Mouse (Mus musculus): ENCODE data around the gene Ankmy1.

Ankmy1 gene

DNA sequence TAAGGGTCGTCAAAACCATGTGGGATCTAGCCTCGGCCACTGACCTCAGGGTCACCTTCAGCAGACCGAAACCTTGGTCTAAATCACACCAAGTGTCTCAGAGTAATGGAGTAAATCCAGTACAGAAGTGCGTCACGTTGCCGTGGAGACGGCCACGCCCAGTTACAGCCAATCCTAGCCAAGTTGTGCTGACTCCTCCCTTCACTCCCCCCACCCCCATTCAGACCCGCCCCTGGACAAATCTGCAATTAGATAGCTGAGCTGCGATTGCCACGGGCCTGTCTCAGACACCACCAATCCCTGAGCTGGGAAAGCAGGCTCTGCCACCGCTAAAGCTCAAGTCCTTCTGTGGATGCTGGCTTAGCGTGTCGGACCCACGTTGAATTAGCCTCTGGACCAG is at the start of gene Ankmy1:
Ankmy1 (minus strand) TSS at position 121 of the 400 bp plus-strand sequence.
- DNase-seq (ENCODE audit: low spot score in 2 of 2): peak; percentile 44 to 54

DNA sequence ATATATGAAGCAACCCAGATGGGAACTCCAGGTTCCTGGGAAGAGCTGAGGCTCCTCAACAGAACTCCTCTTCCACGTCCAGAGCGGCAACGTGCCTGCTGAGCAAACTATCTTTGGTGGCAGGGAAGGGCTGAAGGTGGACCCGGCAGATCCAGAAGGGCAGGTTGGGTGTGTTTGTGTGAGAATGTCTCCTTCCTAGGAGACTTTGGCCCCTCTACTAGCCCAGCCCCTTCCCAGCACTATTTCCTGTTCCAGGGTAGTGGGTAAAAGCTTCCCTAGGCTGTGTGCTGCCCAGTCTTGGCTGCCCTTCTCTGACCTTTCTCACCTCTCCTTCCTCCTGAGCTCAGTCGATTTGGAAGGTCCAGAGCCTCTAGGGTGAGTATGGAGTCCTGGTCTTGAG is 47.9 kb upstream of the Ankmy1 start, which contains the start of gene Gpr35:
Gpr35 (plus strand) TSS at position 259 of the 400 bp plus-strand sequence.
- no peak for DNase-seq (ENCODE audit: low spot score in 2 of 2)

- no peak for DNase-seq (ENCODE audit: low spot score in 2 of 2)
Observed at GRCm38 (mm10) chr1:92949426-92949825, 46.7 kb upstream of the Ankmy1 start.

DNA sequence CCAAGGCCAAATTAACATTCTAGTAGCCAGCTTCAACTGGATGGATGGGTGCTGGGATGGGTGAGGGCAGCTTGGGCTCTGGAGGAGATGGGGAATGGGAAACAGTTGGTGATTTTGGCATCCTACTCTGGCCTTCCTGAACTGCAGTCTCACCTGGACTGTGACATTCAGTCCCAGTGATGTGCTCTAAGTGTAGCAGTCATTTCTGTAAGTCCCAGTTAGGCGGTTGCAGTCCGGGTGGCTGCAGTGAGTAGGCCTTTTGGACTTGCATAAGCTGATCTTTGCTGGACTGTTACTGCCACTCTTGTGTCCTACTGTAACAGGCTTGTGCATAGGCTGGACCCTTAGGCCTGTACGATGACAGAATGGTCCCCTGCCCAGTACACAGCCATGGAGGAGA is 45.3 kb upstream of the Ankmy1 start:
- DNase-seq (ENCODE audit: low spot score in 2 of 2): no peak

- no peak for DNase-seq (ENCODE audit: low spot score in 2 of 2)
Observed at GRCm38 (mm10) chr1:92943219-92943989, 40.7 kb upstream of the Ankmy1 start.

DNA sequence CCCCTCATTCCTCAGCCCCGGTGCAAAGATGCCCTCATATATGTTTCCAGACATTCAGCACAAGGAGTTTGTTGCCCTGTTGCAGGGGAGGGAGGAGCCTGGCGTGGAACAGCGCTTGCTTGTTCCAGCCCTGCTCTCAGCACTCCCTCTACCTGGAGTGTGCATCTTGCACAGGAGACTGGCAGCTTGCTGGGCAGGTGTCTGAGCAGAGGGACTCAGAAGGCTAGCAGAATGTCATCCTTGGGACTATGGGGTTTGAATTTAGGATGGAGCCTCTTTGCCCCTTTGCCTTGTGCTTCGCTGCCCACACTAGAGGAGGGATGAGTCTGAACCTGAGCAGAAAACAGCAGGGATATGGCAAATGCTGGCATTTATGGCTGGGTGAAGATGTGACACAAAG is 37.0 kb upstream of the Ankmy1 start:
- no peak for DNase-seq (ENCODE audit: low spot score in 2 of 2)

- no peak for DNase-seq (ENCODE audit: low spot score in 2 of 2)
Observed at GRCm38 (mm10) chr1:92937797-92938196, 35.1 kb upstream of the Ankmy1 start.

- DNase-seq (ENCODE audit: low spot score in 2 of 2): no peak
Observed at GRCm38 (mm10) chr1:92936467-92936866, 33.8 kb upstream of the Ankmy1 start.

DNA sequence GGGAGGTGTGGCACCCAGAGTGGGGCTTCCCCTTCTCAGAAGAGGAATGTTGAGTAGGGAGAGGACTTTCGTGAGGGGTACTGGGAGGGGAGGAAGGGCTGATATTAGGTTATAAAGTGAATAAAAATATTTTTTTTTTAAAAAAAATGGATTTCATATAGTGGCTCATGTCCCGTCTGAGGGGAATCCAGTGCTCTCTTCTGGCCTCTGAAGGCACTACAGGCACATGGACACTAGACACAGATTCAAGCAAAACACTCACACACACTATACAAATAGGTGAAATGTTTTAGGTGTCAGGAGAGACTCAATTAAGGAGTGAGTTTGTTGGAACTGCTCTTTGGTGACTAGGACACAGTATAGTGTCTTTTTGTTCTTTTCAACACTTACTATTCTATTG is 33.3 kb upstream of the Ankmy1 start:
- no peak for DNase-seq (ENCODE audit: low spot score in 2 of 2)

- DNase-seq (ENCODE audit: low spot score in 2 of 2): no peak
Observed at GRCm38 (mm10) chr1:92935054-92935962, 32.6 kb upstream of the Ankmy1 start.

- peak; percentile 92 to 93 for DNase-seq (ENCODE audit: low spot score in 2 of 2)
Observed at GRCm38 (mm10) chr1:92934182-92934827, 31.6 kb upstream of the Ankmy1 start, which contains the start of gene Capn10. TSS of gene Capn10 (plus strand) at chr1:92934376.

GRCm38 (mm10) chr1:92933611-92934010 is 30.9 kb upstream of the Ankmy1 start:
- DNase-seq (ENCODE audit: low spot score in 2 of 2): no peak

DNA sequence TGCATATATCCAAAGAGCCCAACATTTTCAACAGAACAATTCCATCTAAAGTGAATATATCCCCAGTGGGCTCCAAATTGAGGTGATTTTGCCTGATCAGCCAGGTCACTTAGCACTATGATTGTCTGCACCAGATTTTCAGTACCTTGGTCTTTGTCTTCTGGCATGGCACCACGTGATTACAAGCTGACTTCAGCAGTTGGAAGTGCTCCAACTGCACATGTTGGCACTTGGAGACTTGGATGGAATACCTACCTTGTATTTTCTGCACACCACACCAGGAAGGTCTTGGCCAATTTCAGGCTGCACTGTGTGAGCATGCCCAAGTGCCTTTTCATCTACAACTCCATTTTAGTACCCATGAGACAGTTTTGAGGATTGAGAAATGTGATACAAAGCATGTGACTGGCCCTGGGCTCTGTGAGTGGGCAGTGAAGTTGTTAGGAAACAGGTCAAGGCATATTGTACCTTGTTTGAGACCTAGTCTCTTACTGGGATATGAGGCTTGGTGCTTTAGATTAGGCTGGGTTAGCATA is 27.5 kb upstream of the Ankmy1 start:
- no peak for DNase-seq (ENCODE audit: low spot score in 2 of 2)

GRCm38 (mm10) chr1:92921496-92921895 is 18.8 kb upstream of the Ankmy1 start:
- no peak for DNase-seq (ENCODE audit: low spot score in 2 of 2)

GRCm38 (mm10) chr1:92920474-92921200 is 17.9 kb upstream of the Ankmy1 start:
- DNase-seq (ENCODE audit: low spot score in 2 of 2): no peak

- DNase-seq (ENCODE audit: low spot score in 2 of 2): no peak
Observed at GRCm38 (mm10) chr1:92919775-92920174, 17.1 kb upstream of the Ankmy1 start.

GRCm38 (mm10) chr1:92919151-92919550 is 16.4 kb upstream of the Ankmy1 start:
- no peak for DNase-seq (ENCODE audit: low spot score in 2 of 2)

DNA sequence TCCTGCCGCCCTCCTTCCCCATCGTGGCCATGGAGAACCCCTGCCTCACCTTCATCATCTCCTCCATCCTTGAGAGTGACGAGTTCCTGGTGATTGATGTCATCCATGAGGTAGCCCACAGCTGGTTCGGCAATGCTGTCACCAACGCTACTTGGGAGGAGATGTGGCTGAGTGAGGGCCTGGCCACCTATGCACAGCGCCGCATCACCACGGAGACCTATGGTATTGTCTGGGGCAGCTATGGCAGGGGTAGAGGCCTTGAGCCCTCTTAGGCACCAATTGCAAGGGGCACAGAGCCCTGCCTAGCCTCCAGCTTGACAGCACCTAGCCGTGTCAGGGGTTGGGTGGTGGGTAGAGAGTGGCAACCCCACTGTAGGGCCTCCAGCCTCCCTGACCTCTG is 14.0 kb upstream of the Ankmy1 start:
- no peak for DNase-seq (ENCODE audit: low spot score in 2 of 2)

GRCm38 (mm10) chr1:92914993-92915392 is 12.3 kb upstream of the Ankmy1 start:
- DNase-seq (ENCODE audit: low spot score in 2 of 2): no peak

DNA sequence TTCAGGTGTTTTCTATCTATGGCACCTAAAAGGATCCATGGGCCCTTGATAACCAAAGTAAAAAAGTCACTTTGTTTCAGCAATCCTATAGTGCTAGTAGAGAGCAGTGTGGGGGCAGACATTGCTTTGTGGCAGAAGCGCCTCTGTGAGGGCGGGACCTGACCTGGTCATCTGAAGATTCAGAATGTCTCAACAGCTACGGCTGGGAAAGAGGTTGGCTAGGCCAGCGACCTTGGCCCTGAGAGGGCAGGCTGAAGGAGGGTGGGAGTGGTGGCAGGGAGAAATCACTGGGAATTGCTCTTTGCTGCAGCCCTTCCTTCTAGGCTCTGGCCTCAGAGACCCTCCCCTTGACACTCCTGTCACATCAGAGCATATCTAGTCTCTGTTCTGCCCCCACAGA is 11.5 kb upstream of the Ankmy1 start:
- no peak for DNase-seq (ENCODE audit: low spot score in 2 of 2)

GRCm38 (mm10) chr1:92912286-92912685 is 9.6 kb upstream of the Ankmy1 start:
- no peak for DNase-seq (ENCODE audit: low spot score in 2 of 2)

All from frontal cortex, postnatal 25 days (tissue).